Mouse (Mus musculus) intestine, embryonic 15.5 days (tissue): ENCODE measurements around the gene Scaf11. TPM values are rescaled to one million over a fixed set of nuclear protein-coding genes. Genes with fewer than 3 reads are reported as not detected.
"Not testable (repeated sequence)": the region's sequence is repeated elsewhere in the genome, so short reads cannot be mapped to it uniquely, and the experiment has no call there.

Experiments
- ATAC-seq: fragments of 200-750 bp; cut with Nextera tagmentation; 2 replicates; pipeline ENCODE4 v1.8.0; 2017; ENCODE audit warnings: moderate TSS enrichment, moderate library complexity
- H3K27ac ChIP-seq: fragments of 300-500 bp; sonication (generic); 2 replicates; pipeline ENCODE4 v1.5.1; 2015; ENCODE audit warnings: mild to moderate bottlenecking, inconsistent platforms
- H3K27me3 ChIP-seq: fragments of 300-500 bp; sonication (generic); replicated peaks from 2 replicates; pipeline ENCODE4 v1.6.1; 2015; ENCODE audit warnings: inconsistent platforms
- H3K36me3 ChIP-seq: fragments of 300-500 bp; sonication (generic); 2 replicates; pipeline ENCODE4 v1.6.1; 2015; ENCODE audit warnings: inconsistent platforms
- H3K4me1 ChIP-seq: fragments of 300-500 bp; sonication (generic); replicated peaks from 2 replicates; pipeline ENCODE4 v1.6.1; 2015; ENCODE audit warnings: inconsistent platforms
- H3K4me2 ChIP-seq: fragments of 300-500 bp; sonication (generic); replicated peaks from 2 replicates; pipeline ENCODE4 v1.6.1; 2015; ENCODE audit warnings: mild to moderate bottlenecking, inconsistent platforms
- H3K4me3 ChIP-seq: fragments of 300-500 bp; sonication (generic); replicated peaks from 2 replicates; pipeline ENCODE4 v1.5.1; 2015; ENCODE audit warnings: inconsistent platforms
- H3K9ac ChIP-seq: fragments of 300-500 bp; sonication (generic); 2 replicates; pipeline ENCODE4 v1.6.1; 2015; ENCODE audit warnings: inconsistent platforms
- H3K9me3 ChIP-seq: fragments of 300-500 bp; sonication (generic); 2 replicates; pipeline ENCODE4 v1.6.1; 2016; ENCODE audit warnings: inconsistent platforms
- WGBS: fragments of 180-500 bp; shearing (Covaris S2); methylation state at CpG from one replicate; pipeline ENCODE4 v1.1.7; 2015; 5-methylcytosine and 5-hydroxymethylcytosine counted together
- polyA plus RNA-seq: library from polyadenylated mRNA; unstranded; fragments of >200 nt; fragmentation: Nextera tagmentation; extraction: Ambion mirVana; gene quantifications from 2 replicates; pipeline ENCODE4 v1.2.1, GENCODE M21; 2015

The Scaf11 gene
- 89.8 and 102 TPM in 2 replicates for polyA plus RNA-seq

DNA sequence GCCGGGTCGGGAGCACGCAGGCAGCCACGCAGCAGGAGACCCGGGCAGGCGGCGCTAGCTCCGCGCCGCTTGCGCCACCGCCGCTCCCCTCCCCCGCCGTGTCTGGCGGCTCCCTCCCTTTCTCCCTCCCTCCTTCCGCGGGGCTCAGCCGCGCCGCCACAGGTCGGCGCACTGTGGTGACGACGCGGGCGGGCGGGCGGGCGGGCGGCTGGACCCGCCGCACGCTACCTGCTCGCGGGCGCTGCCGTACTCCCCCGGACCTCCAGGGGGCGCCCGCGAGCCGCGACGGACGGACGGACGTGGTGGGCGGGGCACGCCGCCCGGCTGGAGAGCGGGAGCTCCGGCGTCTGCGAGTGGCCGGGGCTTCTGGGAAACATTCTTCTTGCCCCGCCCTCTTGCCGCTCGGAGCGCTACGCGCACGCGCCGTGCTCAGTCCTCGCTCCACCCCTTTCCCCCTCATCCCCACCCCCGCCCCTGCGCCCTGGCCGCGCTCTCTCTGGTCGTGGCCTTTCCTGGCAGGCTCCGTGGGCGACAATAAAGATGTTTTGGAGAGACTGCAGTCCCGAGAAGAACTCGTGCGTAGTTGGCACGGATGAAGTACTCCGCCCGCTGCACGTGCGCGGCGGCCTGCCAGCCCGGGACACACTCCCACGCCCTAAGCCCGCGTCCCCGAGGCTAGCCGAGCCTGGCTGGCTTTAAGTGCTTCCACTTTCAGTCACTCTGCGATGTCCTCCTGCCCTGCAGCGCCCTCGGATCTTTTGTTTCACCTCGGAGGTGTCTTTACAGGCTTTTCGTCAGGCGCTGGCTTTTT lies at the start of gene Scaf11:
TSS of gene Scaf11 (minus strand) at position 114 of the 811 bp plus-strand sequence.
- peaks cover 17% of the 10 kb centered on the region; the same call in 1 of the 2 replicates for H3K4me1 ChIP-seq
- ATAC-seq, result peak; percentile 95
- no peaks in the 10 kb centered on the region for H3K27me3 ChIP-seq
- under 1% methylated on average over 64 of the region's 96 CpGs for WGBS
- no peaks in the 10 kb centered on the region for H3K36me3 ChIP-seq
- peak within 1 kb of the TSS; percentile 98 for H3K9ac ChIP-seq
- H3K4me3 ChIP-seq, result peak within 1 kb of the TSS; percentile 94
- peak within 1 kb of the TSS; percentile 90 for H3K4me2 ChIP-seq
- H3K9me3 ChIP-seq, result no peaks in the 10 kb centered on the region
- H3K27ac ChIP-seq, result peak within 1 kb of the TSS; percentile 100

DNA sequence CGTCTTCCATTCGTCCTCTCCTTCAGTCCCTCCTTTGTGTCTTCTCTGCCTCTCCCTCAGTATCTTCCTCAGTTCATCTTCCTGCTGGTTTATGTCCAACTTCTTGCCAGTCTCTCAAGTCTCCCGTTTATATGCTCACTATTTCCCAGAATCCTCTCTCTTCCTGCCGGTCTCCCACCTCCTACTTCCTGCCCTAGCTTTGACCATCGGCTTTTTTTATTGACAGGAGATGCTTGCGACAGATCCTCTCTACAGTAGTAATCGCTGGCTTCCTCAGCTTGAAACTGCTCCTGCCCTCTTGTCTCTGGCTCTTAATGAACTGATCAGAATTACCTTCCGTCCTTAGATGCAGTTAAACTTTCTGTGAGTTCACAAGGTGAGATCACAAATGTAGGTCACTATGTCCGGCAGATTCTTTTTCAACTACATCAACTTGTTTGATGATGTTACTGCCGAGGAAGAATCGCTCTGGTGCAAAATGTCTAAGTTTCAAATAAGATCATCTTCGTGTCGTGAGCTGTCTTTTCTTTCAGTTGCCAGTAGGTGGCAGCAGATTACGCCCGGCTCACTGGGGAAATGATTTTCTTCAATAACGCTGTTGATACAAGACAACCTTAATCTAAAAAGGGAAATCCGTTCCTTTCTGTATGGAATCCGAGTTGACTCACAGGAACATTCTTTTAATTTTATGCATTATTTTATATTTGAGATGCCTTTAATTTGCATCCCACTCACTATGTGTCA lies 46.6 kb upstream of the Scaf11 start:
- WGBS, result 31% methylated on average over 18 of the region's 18 CpGs
- H3K27me3 ChIP-seq, result no peaks in the 10 kb centered on the region
- H3K4me3 ChIP-seq, result peak overlapping the region; percentile 18; the same call in 1 of the 2 replicates
- no peak overlapping the region for H3K27ac ChIP-seq
- no peaks in the 10 kb centered on the region for H3K36me3 ChIP-seq
- ATAC-seq, result no peak
- no peak overlapping the region for H3K9ac ChIP-seq
- H3K4me2 ChIP-seq, result peak overlapping the region; percentile 53
- no peaks in the 10 kb centered on the region for H3K4me1 ChIP-seq
- H3K9me3 ChIP-seq, result 0 out of 2 replicates have a peak, but pooled peaks cover 4% of the 10 kb centered on the region

GRCm38 (mm10) chr15:96497646-96498045 lies 37.0 kb upstream of the Scaf11 start:
- H3K4me2 ChIP-seq, result no peak overlapping the region
- H3K9me3 ChIP-seq, result no peaks in the 10 kb centered on the region
- no peak overlapping the region for H3K27ac ChIP-seq
- H3K36me3 ChIP-seq, result no peaks in the 10 kb centered on the region
- H3K4me1 ChIP-seq, result no peaks in the 10 kb centered on the region
- H3K4me3 ChIP-seq, result no peak overlapping the region
- no peaks in the 10 kb centered on the region for H3K27me3 ChIP-seq
- no peak overlapping the region for H3K9ac ChIP-seq
- WGBS, result 93% methylated on average over 7 of the region's 7 CpGs
- ATAC-seq, result no peak

DNA sequence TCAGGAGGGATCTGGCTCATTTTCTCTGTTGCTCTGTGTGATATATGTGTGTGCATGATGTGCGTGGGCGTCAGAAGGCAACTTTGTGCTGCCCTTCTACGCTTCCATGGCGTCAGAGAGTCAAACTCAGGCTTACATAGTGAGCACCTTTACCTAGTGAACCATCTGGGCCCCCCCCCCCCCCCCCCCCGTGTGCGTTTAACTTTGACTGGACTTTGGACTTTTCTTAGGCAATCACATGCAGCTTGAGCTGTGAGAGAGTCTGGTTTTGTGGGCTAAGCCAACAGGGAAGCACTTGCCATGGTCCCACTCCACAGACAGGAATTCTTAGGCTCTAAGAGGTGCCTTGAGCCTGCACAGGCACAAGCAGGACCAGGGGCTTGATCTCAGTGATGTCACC lies 33.6 kb upstream of the Scaf11 start:
- Histone ChIP-seq H3K4me2 (no peak overlapping the region), H3K4me3 (no peak overlapping the region), H3K4me1 (peaks cover 4% of the 10 kb centered on the region; the same call in 1 of the 2 replicates), H3K9ac (no peak overlapping the region), H3K27me3 (no peaks in the 10 kb centered on the region), H3K27ac (no peak overlapping the region), H3K36me3 (no peaks in the 10 kb centered on the region), H3K9me3 (no peaks in the 10 kb centered on the region)
- no peak for ATAC-seq
- 67% methylated on average over 6 of the region's 6 CpGs for WGBS

DNA sequence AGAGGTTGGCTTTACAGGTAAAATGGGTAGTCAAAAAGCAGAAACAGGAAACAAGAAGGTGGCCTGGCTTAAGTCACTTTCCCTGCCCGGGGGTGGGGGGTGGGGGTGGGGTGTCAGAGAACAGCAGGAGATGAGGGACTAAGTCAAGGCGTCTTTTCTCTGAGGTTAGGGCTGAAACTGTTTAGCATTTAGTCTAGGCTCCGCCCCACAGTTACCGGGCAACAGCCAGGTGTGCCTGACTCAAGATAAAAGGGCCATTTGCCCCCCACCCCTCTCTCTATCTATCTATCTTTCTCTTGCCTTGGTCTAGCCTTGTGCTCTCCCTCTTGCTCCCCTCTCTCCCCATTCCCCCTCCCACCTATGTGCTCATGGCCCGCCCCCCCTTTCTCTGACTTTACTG lies 32.9 kb upstream of the Scaf11 start:
- 57% methylated on average over 5 of the region's 5 CpGs for WGBS
- no peak overlapping the region for H3K9ac ChIP-seq
- no peak overlapping the region for H3K27ac ChIP-seq
- no peaks in the 10 kb centered on the region for H3K9me3 ChIP-seq
- no peak overlapping the region for H3K4me2 ChIP-seq
- H3K27me3 ChIP-seq, result no peaks in the 10 kb centered on the region
- H3K36me3 ChIP-seq, result no peaks in the 10 kb centered on the region
- H3K4me3 ChIP-seq, result no peak overlapping the region
- peaks cover 9% of the 10 kb centered on the region; the same call in 1 of the 2 replicates for H3K4me1 ChIP-seq
- ATAC-seq, result no peak

DNA sequence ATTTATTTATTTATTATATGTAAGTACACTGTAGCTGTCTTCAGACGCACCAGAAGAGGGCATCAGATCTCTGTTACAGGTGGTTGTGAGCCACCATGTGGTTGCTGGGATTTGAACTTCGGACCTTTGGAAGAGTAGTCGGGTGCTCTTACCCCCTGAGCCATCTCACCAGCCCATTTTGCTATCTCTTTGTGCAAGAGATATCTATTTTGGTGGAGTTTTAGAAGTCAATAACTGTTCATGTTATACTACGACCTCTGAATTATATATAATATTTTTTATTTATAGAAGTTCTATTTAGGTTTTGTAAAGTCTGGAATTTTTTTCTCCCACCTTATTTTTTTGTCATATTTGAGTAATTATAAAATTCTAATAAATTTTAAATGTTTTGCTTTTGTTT lies 32.3 kb upstream of the Scaf11 start:
- not testable (repeated sequence) for H3K4me1 ChIP-seq, H3K27ac ChIP-seq, H3K9ac ChIP-seq, H3K36me3 ChIP-seq, H3K4me3 ChIP-seq, H3K27me3 ChIP-seq, H3K9me3 ChIP-seq, ATAC-seq, H3K4me2 ChIP-seq
- WGBS, result 87% methylated on average over 4 of the region's 4 CpGs

DNA sequence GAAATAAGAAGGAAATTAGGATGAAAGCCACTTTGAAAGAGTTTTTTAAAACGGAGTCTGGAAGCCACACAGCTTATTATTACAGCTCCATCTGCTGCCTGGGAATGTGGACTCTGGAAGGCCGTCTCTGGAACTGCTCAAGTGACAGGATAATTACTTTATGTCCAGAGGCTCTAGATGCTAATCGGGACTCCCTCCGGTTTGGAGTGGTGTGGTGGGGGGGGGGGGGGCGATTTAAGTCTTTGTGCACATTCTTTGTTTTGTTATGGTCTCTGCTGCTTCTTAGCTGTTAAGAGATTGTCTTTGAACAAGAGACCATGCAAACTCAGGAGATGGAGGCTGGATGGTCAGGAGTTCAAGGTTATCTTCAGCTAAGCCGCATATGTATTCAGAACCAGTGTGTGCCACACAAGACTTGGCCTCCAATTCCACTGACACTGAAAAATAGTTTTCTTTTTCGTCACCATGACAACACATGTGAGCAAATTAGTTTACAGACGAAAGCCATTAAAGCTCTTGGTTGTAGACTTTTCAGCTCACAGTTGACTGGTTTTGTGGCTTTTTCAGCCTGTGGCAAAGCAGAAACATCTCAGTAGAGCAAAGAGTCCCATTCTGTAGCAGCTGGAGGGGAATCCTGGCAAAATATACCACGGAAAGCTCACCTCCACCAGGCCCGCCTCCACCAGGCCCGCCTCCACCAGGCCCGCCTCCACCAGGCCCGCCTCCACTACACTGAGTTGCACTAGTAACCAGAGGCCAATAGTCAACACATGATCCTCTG lies 31.4 kb upstream of the Scaf11 start:
- ATAC-seq, result no peak
- H3K9ac ChIP-seq, result no peak overlapping the region
- H3K36me3 ChIP-seq, result no peaks in the 10 kb centered on the region
- no peak overlapping the region for H3K4me3 ChIP-seq
- WGBS, result 31% methylated on average over 13 of the region's 13 CpGs
- H3K9me3 ChIP-seq, result no peaks in the 10 kb centered on the region
- no peak overlapping the region for H3K4me2 ChIP-seq
- H3K27ac ChIP-seq, result peak overlapping the region; percentile 44
- no peaks in the 10 kb centered on the region for H3K27me3 ChIP-seq
- H3K4me1 ChIP-seq, result peaks cover 12% of the 10 kb centered on the region

DNA sequence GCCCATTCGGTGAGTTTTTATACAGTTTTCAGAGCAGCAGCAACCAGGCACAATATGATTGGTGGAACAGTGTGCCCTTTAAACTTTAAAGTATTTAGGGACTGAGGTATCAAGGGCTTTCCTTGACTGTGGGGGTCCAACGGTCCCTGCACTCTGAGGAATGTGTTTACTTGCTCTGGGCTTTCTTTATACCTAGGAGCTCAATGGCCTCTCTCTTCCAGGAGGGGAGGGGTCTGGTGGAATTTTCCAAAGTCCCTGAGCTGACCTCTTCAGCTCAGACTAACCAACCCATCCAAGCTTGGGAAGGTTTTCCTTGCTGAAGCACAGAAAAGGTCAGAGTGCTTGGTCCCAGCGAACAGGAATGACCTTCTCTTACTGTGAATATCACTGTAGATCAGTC lies 30.8 kb upstream of the Scaf11 start:
- Histone ChIP-seq H3K4me2 (no peak overlapping the region), H3K4me3 (no peak overlapping the region), H3K9me3 (no peaks in the 10 kb centered on the region), H3K4me1 (peaks cover 12% of the 10 kb centered on the region), H3K27ac (peak overlapping the region; percentile 44; the same call in 1 of the 2 replicates), H3K36me3 (no peaks in the 10 kb centered on the region), H3K27me3 (no peaks in the 10 kb centered on the region), H3K9ac (no peak overlapping the region)
- 19% methylated on average over 3 of the region's 3 CpGs for WGBS
- ATAC-seq, result peak; percentile 40

DNA sequence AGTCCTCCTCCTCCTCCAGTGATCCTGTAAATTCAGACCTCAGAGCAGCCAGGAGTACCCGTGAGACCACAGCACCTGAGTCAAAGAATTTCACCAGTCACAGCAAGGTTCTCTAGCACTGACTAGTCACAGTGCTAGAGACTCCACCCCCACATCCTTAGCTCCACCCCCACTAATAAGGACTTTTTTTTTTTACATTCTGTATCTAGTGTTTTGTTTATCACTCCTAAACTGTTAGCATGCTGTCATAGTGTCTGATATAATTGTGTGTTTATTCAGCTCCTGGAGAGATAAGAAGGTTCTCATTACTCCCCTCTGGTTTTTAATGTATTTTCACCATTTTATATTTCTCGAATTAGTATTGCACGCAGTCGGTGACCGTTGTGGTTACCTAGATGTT lies 29.5 kb upstream of the Scaf11 start:
- no peak overlapping the region for H3K27ac ChIP-seq
- H3K36me3 ChIP-seq, result no peaks in the 10 kb centered on the region
- 77% methylated on average over 5 of the region's 5 CpGs for WGBS

DNA sequence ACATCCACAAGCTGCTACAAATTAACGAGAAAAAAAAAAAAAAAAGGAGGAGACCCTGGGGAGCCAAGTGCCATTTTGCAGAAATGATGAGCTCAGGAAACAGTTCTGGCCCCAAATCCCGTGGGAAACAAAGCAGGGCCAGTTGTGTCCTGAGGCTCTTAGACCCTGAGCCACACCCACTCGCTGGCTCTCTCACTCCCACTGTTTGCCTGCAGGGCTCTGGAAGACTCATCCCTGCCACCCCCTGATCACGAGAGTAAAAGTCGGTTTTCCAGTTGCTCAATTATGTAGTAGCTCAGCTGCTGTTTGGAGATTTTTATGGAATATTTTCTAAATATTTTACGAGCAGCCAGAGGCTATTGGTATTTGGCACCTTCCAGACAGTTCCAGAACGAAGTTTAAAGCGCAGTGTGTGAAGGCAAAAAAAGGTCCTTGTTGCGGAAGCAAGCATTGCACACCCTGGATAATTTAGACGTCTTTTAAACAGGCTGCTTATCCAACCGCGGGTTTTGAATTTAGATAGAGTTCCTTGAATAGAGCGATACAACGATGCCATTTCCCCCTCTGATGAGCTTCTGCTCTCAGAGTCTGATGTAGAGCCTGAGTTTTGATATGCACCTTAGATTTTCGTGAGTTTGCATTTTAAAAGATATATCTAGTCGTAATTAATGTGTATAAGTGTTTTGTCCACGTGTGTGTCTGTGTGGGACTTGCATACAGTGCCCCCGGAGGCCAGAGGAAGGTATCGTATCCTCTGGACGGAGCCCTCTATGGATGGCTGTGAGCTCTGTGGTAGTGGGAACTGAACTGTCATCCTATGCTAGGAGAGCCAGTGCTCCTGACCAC lies 28.5 kb upstream of the Scaf11 start:
- Histone ChIP-seq H3K27me3 (no peaks in the 10 kb centered on the region), H3K4me2 (peak overlapping the region; percentile 33), H3K27ac (no peak overlapping the region), H3K4me1 (peaks cover 12% of the 10 kb centered on the region), H3K9ac (no peak overlapping the region), H3K4me3 (no peak overlapping the region), H3K9me3 (no peaks in the 10 kb centered on the region), H3K36me3 (no peaks in the 10 kb centered on the region)
- peak; percentile 66; the same call in 1 of the 2 replicates for ATAC-seq
- WGBS, result 27% methylated on average over 20 of the region's 20 CpGs

More for the DNA sequence above, 29.5 kb upstream of the Scaf11 start:
- Histone ChIP-seq H3K4me1 (peaks cover 12% of the 10 kb centered on the region), H3K4me3 (no peak overlapping the region), H3K27me3 (no peaks in the 10 kb centered on the region), H3K9ac (no peak overlapping the region), H3K4me2 (no peak overlapping the region), H3K9me3 (no peaks in the 10 kb centered on the region)
- ATAC-seq, result no peak

DNA sequence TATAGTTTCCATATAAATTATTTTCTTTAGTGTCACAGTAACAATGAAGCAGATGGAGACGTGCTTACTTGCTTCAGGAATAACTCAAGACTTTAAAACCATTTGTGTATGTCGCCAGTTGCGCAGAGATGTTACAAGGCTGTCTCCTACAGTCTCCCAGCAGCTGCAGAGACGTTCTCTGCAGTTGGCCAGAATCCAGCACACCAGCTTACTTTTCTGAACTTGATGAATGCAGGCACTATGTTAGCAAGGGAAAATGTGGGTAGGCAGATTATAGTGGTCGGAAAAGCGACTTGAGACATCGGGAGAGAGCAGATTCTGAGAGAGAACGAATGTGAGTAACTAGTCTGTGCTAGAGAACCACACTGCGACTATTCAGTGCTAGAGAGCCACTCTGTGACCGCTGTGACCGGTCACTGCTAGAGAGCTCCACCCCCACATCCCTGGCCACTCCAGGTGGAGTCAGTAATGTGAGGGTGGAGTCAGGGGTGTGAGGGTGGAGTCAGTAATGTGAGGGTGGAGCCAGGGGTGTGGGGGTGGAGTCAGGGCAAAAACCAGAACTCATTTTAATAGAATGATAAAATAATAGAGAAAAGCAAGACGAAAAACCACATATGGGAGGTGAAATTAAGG lies 26.5 kb upstream of the Scaf11 start:
- H3K27me3 ChIP-seq, result no peaks in the 10 kb centered on the region
- peaks cover 12% of the 10 kb centered on the region for H3K4me1 ChIP-seq
- 0 out of 2 replicates have a peak overlapping the region, but pooled peaks have one; percentile 5 for H3K4me2 ChIP-seq
- H3K9ac ChIP-seq, result no peak overlapping the region
- 0 out of 2 replicates have a peak, but pooled peaks have one; percentile 32 for ATAC-seq
- 47% methylated on average over 12 of the region's 12 CpGs for WGBS
- no peaks in the 10 kb centered on the region for H3K9me3 ChIP-seq
- no peak overlapping the region for H3K4me3 ChIP-seq
- no peak overlapping the region for H3K27ac ChIP-seq
- no peaks in the 10 kb centered on the region for H3K36me3 ChIP-seq
